Mouse (Mus musculus) urinary bladder, postnatal 10 days (tissue): Measurements from ENCODE around the gene Hspb8.
"Not testable (repeated sequence)": the region's sequence is repeated elsewhere in the genome, so short reads cannot be mapped to it uniquely, and the experiment has no call there.

Source experiments
- DNase-seq: peaks from one replicate; pipeline ENCODE4 v3.0.0; 2022; ENCODE audit warnings: low spot score

Gene Hspb8

DNA sequence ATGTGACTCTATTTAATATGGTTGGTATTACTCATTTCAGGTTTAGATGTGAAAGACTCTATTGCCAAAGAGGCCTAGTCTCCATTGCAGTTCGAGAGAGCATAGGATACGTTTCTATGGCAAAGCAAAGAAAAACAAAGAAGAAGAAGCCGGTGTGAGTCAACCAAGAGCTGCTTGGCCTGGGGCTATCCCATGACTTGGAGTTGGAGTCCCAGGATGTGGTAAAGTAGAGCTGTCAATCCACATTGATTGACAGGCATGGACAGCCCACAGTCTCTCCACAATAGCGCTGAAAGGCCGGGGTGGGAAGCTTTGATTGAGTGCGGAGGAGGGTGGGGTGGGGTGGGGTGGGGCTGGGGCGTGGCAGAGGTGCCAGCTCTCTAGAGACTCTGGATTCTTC is 10.2 kb upstream of the Hspb8 start:
- DNase-seq, result no peak

DNA sequence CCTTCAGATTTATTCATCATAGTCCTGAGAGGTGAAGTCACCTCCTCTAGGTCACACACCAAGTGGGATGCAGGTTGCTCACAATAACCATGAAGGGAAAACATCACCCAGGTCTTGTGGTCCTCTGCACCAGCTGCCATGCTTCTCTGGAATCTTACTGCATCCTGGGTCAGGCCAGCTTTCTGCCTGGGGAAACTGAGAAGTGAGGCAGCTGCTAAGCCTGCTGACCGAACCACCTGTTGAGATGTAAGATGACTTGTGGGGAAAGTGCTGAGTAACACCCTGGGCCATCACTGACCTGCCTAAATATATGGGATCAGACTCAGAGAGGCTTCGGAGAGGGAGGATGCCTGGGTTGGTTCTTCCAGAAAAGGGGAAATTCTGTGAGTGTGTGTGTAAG is 4.0 kb upstream of the Hspb8 start:
- DNase-seq, result no peak

DNA sequence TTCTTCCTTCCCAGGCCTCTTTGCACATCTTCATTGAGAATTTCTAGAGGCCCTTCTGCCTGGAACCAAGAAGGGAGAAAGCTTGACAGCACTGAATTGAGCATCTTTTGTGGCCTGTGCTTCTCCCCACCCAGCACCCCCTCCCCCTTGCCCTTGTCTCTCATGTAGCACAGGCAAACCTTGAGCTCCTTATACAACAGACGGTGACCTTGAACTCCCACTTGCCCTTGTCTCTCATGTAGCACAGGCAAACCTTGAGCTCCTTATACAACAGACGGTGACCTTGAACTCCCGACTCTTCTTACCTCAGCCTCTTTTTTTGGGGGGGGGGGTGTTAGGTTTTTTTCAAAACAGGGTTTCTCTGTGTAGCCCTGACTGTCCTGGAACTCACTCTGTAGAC is 3.0 kb upstream of the Hspb8 start:
- not testable (repeated sequence) for DNase-seq

DNA sequence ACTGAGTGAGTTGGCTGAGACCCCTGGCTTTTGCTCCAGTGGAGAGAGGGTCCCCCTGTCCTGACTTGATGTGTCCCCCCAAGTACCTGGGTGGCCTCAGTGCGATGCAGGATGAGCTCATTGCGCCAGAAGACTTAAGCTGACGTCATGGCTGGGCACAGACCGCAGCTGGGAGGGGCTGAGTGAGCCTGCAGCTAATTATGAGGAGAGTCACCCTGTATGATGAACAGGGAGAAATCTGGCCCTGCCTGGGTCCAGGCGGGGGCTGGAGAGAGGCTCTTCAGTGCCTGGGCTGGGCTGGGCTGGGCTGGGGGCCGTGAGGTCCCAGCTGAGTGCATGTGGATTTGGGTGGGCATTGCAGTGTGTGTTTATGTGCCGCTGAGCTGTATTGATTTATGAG is 2.6 kb upstream of the Hspb8 start:
- no peak for DNase-seq

DNA sequence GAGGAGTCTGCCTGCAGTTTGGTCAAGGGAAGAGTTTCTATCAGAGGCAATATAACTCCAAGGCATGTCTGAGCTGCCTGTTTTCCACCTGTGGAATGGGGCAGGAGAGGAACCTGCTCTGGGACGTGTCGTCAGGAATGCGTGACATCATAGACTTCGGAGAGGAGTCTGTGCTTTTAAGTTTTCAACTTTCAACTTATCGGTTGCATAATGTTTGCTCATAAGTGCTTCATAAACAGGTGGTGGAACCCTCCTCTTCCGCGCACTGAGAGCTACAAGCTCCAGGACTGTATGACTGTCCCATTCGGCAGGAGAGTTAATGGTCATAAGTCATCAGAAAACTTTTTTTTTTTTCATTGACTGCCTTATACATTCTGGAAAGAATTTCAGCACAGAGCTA is 1.1 kb upstream of the Hspb8 start:
- DNase-seq, result no peak

DNA sequence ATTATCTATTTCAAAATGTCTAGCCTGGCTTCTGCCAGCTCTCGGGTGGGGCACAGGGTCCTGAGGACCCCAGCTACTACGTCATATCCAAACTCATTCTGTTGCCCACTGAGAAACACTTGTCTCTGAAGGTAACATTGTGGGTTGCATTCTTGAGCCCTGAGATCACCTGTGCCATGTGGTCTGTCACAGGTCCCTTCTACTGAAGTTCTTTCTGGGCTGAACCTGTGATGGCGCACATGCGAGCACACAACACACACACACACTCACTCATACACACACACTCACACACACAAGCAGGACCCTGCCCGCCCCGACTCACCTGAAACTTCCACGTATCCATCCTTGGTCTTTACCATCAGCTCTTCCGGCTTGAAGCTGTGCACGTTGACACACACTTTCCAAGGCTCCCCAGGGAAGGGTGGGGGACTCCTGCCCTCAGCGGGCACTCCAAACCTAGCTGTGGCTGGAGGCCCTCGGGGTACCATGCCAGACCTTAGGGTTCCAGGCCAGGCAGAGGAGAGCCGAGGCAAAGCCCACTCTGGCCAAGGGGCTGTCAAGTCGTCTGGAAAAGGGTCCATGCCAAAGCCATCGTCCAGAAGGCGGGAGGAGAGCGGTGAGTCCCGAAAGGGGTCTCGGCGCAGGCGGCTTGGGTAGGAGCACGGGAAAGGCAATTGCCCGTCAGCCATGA is 728 bp downstream of the Hspb8 start:
- DNase-seq, result no peak

DNA sequence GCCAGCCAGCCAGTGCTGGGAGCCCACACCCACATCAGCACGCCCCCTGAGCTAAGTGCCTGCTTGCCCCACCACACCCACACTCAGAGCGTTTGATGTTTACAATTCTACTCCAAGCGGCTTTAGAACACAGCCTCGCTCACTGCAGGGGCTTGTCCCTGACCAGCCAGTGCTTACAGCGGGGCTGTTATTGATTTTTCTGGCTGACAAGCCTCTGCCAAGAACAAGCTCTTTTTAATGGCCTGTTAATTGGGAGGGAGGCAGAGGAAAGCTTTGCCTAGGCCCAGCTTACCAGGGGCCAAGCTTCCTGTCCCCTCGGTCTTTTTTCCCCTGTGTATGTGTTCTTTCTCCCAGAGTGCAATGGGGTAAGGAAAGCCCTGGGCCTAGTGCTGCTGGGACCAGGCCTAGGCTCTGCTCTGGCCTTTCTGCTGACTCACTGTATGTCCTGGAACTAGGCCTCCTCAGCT is 1.9 kb downstream of the Hspb8 start:
- no peak for DNase-seq

DNA sequence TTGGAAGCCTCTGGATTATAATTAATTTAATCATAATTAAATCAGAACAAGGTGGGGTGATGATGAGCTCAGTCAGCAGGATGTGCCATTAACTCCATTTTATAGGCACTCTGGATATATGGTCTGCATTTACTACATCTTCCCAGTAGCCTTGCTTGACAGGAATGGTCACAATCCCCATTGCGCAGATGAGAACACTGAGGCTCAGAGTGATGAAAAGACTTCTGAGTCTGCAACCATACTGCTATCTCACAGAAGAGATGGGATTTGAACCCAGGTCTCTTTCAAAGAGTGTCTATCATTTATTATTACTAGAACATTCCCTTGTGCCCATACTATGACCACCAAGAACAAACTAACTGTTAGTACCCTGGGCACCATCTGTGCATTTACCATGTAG is 2.5 kb downstream of the Hspb8 start:
- DNase-seq, result no peak

DNA sequence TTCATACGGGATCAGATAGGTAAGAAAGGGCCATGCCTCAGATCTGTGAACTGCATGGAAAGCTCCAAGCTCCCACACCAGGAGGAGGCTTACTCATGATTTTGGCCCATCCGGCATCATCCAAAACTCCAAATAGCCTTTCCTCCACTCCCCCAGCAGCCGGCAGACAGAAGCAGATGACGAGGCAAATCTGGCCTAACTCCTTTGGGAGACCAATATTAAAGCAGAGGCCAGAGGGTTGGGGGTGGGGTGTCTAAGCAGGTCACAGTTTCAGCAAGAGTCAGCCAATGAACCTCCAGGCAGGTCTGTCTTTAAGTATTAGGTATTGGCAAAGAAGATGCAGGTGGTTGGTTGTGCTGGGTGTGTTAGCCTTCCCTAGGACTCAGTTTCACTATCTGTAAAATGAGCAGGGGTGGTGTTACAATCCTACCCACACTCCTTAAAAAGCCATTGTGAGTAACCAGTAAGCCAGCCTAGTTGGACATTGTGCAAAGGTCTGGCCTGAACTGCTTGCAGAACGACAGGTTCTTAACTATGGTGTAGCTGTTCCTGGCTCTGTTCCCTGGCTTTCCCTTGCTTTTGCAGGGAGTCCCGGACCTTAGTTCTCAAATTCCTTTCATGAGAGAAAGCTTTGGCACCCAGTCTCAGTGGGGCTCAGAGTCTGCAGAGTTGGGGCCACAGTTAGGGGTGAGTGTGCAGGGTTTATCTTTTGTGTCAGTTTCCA is 3.2 kb downstream of the Hspb8 start:
- no peak for DNase-seq

DNA sequence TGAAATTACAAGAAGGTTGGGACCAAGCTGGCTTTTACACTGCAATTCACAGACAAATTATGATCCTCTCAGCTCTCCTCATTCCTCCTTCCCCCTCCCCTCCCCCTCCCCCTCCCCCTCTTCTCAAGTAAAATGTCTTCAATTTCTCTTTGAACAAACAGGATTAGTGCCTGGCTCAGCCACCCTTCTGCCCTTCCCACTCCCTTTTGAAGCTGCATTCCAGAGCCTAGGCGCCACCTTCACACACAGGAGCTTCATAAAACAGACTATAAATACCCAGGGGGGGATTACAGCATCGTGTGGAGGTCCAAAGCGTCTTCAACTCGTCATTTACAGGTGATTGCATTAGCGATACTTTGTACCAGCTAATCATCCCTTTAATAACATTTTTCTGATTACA is 6.5 kb downstream of the Hspb8 start:
- no peak for DNase-seq

DNA sequence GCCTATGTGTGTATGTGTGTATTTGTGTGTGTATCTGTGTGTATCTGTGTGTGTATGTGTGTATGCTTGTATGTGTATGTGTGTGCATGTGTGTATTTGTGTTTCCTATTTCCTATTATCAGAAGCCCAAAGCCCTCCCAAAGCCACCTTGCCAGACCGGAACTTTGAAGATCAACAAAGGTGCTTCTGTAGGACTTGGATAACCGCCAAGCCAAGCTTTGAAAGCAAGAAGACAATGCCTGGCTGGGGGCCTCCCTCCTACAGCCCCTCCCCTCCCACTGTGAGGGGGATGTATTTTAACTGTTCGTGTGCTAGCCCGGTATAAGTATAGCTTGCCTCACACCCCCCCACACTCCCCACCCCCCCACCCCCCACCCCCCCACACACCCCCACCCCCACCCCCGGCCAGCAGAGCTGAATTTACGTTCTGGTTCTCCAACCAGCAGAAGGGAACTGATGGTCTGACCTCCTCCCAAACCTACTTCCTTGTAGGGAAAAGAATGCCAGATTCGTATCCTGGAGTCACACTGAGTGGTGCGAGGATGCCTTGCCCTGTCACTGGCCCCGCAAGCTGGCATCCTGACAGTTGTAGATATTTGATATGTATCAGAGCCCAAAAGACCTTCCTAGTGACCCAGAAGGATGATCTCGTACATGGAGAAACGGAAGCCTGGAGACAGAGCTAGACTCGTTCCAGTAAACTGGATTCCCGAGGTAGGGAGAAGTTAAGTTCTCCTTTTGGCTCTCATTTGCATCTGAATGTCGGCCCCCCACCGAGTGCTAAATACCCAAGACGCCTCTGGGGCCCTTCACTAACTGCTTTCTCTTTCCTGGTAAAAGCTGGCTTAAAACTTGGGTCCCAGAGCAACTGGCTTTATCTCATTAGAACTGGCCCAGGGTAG is 12.7 kb downstream of the Hspb8 start:
- no peak for DNase-seq

DNA sequence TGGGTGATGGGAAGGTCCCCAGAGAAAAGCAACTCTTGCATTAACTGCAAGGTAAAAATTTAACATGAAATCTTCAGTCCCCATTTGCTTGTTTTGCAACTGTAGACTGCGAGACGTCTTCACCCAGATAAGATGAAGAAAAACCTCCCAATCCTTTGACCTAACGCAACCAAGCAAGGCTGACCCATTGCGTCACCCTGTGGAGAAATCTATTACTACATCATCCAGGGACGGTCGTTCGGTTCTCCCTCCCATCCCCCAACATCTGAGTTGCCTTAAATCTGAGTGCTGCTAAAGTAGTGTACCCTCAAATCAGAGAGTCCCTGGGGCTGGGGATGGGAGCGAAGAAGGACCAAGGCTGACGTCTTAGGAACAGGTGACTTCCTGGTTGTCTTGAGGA is 13.7 kb downstream of the Hspb8 start:
- no peak for DNase-seq

DNA sequence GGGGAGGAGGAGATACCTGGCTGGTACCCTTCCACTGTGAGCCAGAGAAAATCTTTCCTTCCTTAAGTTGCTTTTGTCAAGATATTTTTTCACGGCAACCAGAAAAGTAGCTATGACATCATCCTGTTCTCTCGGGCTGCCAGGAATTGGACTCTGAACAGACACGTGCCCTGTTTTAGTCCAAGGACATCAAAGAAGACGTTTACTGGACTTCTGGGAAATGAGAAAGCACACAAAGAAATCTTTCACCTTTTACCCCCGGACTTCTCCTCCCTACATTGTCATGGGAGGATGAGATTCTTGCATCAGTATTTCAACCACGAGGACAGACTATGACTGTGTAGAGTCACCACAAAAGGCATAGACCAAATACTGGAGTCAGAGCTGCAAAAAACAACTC is 14.7 kb downstream of the Hspb8 start:
- no peak for DNase-seq

DNA sequence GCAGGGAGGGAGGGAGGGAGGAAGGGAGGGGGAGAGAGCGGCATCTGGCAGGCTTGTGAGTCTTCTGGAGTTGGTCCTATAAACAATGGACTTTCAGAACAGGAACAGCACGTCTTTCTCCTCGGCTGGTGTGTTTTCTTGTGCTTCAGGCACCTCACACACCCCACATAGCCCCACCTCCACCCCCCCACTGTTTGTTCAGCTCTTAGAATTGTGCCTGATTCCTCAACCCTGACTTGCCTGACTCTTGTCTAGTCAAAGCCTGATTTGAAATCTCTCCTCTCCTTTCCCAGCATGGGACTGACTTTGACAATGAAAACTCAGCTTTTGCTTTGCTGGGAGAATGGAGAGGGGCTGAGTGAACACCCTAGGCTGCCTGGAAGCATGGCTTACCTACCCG is 15.3 kb downstream of the Hspb8 start:
- no peak for DNase-seq

DNA sequence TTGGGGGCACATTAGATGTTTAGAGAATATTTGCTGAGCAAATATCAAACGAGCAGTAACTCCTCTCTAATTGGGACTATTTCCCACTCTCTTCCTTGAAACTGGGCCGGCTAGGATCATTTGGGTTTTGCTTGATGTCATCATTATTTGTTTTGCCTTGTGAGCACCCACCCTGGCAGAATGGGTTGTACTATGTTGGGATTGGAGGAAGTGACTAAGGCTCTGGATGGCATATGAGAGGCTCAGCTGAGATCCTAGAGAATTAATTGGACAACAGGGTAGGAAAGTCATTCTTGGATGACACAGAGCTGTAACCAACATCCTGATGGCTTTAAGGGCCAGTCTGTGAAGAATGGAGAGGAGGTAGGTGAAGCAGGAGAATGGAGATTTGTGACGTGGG is 16.2 kb downstream of the Hspb8 start:
- no peak for DNase-seq

DNA sequence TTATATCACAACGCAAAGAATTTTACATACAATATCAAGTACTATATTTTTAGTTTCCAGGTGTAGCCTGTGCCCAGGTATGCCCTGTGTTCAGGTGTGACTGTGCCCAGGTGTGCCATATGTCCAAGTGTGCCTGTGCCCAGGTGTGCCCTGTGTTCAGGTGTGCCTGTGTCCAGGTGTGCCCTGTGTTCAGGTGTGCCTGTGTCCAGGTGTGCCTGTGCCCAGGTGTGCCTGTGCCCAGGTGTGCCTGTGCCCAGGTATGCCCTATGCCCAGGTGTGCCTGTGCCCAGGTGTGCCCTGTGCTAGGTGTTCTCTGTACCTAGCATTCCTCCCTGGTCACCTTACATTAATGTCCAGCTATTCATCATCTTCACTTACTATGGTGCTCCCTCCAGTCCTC is 16.7 kb downstream of the Hspb8 start:
- no peak for DNase-seq

DNA sequence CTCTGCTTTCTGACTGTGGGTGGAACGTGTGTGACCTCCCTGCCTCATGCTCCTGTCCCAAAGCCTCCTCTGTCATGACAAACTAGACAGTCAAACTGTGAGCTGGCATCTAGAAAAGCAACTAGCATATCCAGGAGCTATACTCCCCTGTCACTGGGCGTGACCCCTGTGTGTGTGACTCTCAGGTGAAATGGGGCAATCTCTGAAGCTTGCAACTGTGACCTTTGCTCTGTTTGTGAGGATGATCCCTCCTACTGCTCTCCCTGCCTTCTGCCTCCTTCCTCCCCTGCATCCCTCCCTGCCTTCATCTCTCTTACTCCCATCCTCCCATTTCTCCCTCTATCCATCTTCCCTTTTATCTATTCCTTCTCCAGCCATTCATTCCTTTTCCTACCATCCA is 18.6 kb downstream of the Hspb8 start:
- DNase-seq, result no peak

DNA sequence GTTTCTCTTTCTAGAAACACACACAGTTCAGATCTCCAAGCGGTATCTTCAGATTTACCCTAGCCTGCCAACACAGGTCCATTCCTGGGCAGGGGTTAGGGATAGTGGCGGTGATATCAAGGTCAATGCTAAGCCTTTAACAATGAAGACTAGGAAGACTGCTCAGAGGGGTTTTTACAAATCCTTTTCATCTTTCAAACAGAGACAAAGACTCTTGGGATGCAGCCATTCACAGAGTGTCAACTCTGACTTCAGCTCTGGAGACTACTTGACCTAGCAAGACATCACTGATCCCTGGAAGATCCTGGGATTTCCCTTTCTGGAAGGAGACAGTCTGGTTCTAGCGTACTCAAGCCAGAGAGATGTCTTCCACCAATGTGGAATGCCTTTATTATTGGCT is 21.9 kb downstream of the Hspb8 start:
- DNase-seq, result no peak

DNA sequence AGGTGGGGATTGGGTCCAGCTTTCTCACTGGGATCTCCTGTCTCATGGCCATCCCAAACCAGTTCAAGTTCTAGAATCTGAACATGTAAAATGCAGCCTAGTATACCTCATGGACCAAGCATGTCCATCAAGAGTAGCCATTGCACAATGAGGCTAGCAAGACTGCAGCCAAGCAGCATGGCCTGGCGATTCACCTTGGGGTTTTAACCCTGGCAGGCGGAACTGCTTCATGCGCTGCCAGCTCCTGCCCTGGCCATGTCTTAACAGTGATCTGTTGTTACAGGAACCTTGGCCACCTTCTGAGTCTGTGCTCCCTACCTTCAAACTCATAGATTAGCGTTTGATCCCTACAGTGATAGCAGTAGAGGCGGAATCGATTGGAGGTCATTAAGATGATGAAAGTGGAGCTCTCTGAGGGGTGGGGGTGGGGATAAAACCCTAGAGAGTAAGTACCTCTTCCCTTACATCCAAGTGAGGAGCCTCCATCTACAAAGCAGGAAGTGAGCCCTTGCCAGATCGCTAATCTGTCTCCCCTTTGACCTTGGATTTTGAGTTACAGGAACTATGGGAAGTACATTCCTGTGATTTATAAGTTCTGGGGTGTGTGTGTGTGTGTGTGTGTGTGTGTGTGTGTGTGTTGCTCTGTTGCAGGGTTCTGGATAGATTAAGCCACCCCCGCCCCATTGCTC is 22.5 kb downstream of the Hspb8 start:
- DNase-seq, result no peak

DNA sequence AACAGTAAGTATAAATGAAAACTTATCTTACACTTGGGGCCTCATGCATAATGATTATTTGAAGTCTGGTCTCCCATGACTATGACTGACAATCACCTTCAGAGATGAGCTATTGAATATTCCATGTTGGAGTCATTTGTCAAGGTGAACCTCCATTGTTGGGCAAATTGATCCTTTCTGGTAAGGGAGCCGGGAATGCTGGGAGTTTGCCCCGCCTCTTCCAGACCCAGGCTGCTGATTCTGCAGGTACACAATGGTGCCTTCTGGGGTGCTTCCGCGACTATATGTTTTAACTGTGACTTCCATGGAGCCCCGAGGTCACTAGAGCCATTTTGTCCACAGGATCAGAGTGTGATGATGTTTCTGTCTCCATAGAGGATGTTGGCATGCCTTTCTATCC is 26.6 kb downstream of the Hspb8 start:
- DNase-seq, result no peak

DNA sequence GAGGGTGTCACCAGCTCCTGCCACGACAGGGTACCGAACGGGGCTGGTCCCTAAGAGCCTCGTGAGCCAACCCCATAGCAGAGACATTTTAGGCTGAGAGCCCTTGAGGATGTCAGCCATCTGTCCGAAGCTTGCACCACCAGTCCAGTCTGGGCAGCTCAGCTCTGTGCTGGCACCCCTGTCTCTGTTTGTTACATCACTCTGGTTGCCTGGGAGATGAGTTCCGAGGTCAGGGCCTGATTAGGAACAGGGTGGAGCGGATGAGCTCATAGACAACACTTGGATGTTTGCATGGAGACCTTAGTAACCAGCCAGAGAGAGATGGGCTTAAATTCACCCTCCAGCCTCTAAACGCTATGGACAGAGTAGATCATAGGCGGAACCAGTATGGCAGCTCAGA is 30.1 kb downstream of the Hspb8 start:
- DNase-seq, result no peak

DNA sequence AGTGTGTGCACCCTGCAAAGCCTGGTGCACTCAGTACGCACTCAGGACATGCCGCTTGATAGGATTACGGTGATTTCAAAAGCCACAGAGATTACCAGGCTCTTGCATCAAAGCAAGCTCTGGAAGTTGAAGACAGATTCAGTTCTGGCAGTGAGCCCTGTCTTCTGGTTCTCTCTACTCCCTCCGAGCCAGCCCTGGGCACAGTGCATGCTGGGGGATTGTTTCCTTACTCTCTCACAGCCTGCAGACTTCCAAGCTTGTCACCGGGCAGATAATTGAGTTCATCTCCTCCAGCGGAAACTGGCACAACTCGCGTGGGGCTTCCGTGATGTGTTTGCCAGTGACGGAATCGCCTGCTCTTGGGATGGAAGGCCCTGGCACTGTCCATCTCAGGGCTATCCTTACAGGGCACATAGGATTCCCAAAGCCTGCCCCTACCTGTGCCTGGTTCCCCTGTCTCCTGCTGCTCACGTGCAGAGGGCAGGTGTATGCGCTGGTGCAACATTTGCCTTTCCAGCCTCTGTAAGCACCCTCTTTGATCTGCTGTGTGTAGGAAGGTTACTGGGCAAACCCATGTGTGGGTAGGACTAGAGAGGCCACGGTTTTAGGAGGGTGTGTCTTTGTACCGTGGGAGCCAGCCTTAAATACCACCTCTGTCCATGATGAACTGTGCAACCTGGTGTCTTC is 32.7 kb downstream of the Hspb8 start:
- no peak for DNase-seq
